Mouse (Mus musculus) brain, embryonic 14.5 days (tissue): Measurements from ENCODE around the gene Runx1. TPM values are rescaled to one million over a fixed set of nuclear protein-coding genes. Genes with fewer than 3 reads are reported as not detected.
A peak's percentile ranks its signal among the peaks of the same experiment; 100 is the strongest.

Experiments used
- DNase-seq: peaks from one replicate; pipeline ENCODE4 v3.0.0-alpha.2; 2011; ENCODE audit warnings: low read depth
- CTCF ChIP-seq: fragments of 200-500 bp; IDR thresholded peaks from 2 replicates; pipeline ENCODE4 v1.5.1; 2012; ENCODE audit warnings: inconsistent platforms, mild to moderate bottlenecking, moderate library complexity, borderline replicate concordance; ENCODE audit not compliant: insufficient read depth, insufficient read length; ENCODE audit errors: extremely low read depth
- POLR2A ChIP-seq: fragments of 200-500 bp; IDR thresholded peaks from 2 replicates; pipeline ENCODE4 v1.6.1; 2012; ENCODE audit warnings: mild to moderate bottlenecking, inconsistent platforms, borderline replicate concordance; ENCODE audit not compliant: poor library complexity, insufficient read depth, insufficient read length, severe bottlenecking; ENCODE audit errors: extremely low read depth
- polyA plus RNA-seq: library from polyadenylated mRNA; depleted of rRNA; stranded (reverse); fragments of >200 nt; gene quantifications from 2 replicates; pipeline ENCODE4 v1.2.3, GENCODE M21; 2012

Runx1 gene
- polyA plus RNA-seq, 1 experiment, result 1.4 TPM

DNA sequence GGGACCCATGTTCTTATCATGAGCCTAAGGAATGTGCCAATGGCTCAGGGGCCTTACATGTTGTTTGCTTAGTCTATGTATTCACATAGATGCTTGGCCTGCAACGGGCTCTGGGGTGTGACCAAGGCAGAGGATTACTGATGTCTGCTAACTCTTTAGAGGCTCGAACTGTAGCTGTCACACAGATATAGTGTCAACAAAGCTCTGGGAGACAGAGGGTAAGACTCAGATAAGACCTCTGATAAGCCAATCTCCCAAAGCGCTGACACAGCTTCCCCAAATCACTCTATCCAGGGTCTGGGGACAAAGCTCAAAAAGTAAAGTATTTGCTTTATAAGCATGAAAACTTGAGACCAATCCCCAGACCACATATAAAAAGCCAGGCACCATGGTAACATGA is 13.5 kb downstream of the Runx1 start:
- TF ChIP-seq POLR2A, result no peak
- TF ChIP-seq CTCF, result no peak
- no peak for DNase-seq

DNA sequence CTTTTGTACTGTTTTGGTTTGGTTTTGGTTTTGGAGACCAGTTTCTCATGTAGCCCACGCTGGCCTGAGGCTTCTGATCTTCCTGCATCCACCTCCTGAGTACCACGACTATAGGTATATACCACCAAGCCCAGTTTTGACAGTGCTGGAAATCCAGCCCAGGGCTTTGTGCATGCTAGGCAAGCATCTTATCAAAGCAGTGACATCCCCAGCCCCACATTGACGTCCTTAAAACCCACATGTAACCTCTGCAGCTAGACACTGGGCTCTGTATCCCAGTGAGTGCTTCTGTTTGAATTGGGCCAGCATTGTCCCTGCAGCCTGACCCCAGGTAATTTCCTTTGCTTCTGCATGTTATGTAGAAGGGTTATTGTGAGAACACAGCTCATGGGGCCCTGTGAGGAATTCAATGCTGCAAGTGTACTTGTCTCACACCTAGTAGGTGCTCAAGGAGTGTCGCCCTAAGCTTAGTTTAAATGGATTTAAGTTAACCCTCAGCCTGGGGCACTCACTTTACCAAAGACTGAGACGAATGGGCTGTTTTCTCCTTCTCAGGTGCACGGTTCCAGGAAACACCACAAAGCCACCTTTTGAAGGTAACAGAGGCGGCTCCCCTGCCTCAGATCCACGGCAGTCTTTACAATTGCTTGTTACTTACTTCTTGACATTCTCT is 15.2 kb downstream of the Runx1 start:
- DNase-seq, result no peak
- TF ChIP-seq CTCF (no peak), POLR2A (no peak)

DNA sequence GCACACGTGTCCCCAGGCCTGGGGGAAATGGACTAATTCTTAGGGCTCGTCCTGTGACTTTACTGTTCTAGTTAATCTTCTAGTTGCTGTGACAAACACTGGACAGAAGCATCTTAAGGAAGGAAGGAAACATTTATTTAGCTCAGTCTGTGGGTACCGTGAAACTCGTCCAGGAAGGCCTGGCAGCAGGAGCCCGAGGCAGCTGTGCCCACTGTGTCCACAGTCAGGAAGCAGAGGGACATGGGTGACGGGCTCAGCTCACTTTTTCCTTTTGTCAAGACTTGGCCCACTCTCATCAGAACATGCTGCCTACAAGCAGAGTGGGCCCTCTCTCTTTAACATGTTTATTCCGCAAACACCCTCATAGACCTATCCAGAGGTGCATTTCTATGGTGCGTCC is 18.2 kb downstream of the Runx1 start:
- DNase-seq, result no peak
- TF ChIP-seq CTCF (no peak), POLR2A (no peak)

DNA sequence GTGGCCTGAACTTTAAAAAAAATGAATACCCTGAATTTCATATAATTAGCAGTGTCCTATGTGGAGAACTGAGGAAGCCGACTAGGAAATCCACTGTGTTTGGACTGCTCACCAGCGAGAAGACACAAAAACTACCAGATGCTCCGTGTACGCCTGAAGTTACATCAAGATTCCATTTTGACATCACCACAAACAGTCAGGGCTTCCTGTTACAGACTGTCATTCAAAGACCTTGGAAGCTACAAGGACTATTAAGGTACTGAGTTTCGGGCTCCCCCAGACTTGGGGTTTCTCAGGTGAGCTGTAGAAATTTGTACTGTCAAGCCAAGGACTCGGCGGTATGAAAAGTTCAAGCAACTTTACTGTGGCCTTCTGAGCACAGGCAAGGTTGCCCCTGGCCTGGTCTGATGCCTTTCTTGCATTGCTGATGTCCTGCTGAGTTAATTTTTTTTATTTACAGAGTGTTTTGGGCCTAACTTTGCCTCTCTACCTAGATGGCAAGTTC is 22.8 kb downstream of the Runx1 start:
- DNase-seq, result no peak
- TF ChIP-seq POLR2A (no peak), CTCF (no peak)

DNA sequence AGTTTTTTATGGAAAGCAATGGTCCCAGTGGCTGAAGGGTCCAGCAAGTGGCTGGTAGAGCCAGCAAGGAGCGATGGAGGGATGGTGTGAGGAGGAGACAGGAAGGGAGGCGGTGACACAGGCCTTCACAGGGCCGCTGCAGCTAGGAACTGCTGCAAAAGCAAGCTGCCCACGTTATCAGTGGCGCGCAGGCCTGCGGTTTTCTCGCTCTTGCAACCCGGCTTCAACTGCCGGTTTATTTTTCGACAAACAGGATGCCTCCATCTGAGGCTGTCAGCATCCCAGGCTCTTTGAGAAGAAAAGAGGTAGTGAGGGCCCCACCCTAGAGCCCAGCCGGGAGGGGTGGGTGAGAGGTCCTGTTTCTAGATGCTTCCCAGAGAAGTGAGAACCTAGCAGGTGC is 24.4 kb downstream of the Runx1 start:
- TF ChIP-seq CTCF (no peak), POLR2A (no peak)
- no peak for DNase-seq

DNA sequence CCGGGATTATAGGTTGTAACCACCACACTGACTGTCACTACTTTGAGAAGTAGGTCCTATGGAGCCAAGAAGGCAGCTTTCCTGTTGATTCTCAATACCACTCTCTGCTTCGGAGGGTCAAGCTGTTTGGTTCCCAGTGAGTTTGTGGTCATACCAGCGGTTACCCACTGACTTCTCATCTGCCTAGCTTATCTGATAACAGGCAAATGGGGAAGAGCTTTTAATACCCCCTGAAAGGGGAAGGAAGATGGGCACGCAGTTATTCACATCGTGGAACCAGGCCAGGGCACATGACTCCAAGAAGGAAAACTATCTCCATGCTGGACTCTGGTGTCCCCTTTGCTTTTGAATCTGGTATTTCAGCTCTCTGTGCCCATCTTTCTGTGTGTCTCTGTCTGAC is 25.1 kb downstream of the Runx1 start:
- TF ChIP-seq CTCF (no peak), POLR2A (no peak)
- no peak for DNase-seq

- TF ChIP-seq CTCF (no peak), POLR2A (no peak)
- no peak for DNase-seq
These were observed 26.0 kb downstream of the Runx1 start for GRCm38 (mm10) chr16:92799940-92800339.

GRCm38 (mm10) chr16:92794197-92794596 is 31.8 kb downstream of the Runx1 start:
- DNase-seq, result peak; percentile 20
- TF ChIP-seq POLR2A, result no peak
- TF ChIP-seq CTCF, result no peak

- peak; percentile 11 for DNase-seq
- no peak for TF ChIP-seq POLR2A
- no peak for TF ChIP-seq CTCF
These were observed 32.2 kb downstream of the Runx1 start for GRCm38 (mm10) chr16:92793741-92794140.

DNA sequence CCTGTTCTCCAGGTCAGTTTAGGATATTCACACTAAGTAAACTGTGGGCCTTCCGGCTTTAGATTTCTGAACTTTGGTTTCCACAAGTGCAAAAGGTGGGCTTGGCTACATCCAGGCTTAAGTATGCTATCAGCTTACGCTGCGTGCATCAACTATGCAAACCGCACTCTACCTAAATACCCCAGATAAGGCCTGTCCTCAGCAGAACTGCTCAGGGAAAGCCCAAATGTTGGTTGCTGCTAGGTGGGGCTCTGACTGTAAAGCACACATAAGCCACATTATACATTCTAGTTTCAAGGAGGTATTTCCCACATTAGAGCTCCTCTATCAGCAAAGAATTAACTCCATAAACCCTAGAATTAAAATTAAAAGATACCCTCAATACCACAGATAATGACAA is 33.0 kb downstream of the Runx1 start:
- TF ChIP-seq CTCF (no peak), POLR2A (no peak)
- DNase-seq, result no peak

GRCm38 (mm10) chr16:92790601-92791000 is 35.3 kb downstream of the Runx1 start:
- TF ChIP-seq CTCF (no peak), POLR2A (no peak)
- no peak for DNase-seq

DNA sequence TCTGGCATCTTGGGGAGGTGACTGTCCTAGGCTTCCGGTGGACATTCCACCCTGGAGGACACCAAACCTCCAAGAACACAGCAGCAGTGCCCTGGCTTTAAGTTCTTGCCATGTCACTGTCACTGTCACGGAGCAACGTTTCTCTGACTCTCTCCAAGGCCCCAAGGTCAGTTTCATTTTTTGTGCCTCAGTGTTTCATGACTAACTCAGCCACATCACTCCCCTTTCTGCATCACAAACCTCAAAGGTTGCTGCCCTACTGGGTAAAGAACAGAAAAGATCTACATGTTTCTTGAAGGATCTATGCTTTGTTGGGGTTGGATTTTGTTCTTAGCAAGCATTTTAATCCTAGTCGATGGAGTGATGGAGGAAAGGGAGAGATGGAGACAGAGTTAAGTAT is 36.1 kb downstream of the Runx1 start:
- DNase-seq, result no peak
- no peak for TF ChIP-seq CTCF
- no peak for TF ChIP-seq POLR2A

DNA sequence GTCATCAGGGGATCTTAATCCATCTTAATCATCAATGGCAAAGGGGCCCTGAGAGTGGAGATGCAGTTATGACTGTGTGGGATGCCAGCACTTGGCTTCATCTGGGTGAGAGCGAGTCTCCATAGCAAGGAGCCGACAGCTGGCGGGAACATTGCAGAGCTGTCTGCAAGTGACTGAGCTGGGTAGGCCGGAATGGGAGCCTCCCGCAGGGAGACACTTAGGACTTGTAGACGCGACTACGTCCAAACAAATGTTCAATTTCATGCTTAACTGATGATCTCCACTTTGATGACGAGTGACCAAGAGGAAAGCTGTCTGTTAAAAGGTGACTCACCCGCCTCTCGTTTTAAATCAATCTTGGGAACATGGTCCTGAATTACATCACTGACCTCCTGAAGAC is 37.5 kb downstream of the Runx1 start:
- peak; percentile 30 for DNase-seq
- TF ChIP-seq CTCF (no peak), POLR2A (no peak)

GRCm38 (mm10) chr16:92786883-92787321 is 39.0 kb downstream of the Runx1 start:
- TF ChIP-seq CTCF (no peak), POLR2A (no peak)
- DNase-seq, result no peak

GRCm38 (mm10) chr16:92786276-92786882 is 39.6 kb downstream of the Runx1 start:
- TF ChIP-seq POLR2A (no peak), CTCF (no peak)

GRCm38 (mm10) chr16:92783651-92784131 is 42.3 kb downstream of the Runx1 start:
- DNase-seq, result peak; percentile 63
- no peak for TF ChIP-seq CTCF
- TF ChIP-seq POLR2A, result no peak

More at GRCm38 (mm10) chr16:92786276-92786882, 39.6 kb downstream of the Runx1 start:
- no peak for DNase-seq
